Mouse (Mus musculus): ENCODE results near the gene Prkca.

Gene Prkca

GRCm38 (mm10) chr11:108072606-108073243, 271.0 kb downstream of the Prkca start:
- in situ Hi-C loops (cut with MboI, MseI): no loop called here

DNA sequence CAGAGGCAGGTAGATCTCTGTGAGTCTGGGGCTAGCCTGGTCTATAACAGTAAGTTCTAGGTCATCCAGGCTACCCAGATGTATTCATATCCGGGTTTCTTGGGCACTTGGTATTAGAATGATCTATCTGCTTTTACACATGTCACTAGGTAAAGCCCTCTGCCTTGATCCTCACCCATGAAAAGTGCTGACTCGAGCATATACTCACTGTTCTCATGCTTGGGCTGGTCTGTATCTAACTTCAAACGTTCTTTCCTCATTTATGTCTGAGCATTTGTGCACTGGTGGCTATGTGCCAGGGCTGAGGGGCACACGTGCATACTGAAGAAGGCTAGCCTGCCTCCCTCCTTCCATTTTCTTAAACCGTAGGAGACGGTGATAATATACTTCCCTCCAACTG, 272.5 kb downstream of the Prkca start:
- in situ Hi-C loops (cut with MboI, MseI): no loop called here

GRCm38 (mm10) chr11:108070038-108070437, 273.7 kb downstream of the Prkca start:
- in situ Hi-C loops (cut with MboI, MseI): no loop called here

GRCm38 (mm10) chr11:108068430-108068829, 275.3 kb downstream of the Prkca start:
- in situ Hi-C loops (cut with MboI, MseI): no loop called here

DNA sequence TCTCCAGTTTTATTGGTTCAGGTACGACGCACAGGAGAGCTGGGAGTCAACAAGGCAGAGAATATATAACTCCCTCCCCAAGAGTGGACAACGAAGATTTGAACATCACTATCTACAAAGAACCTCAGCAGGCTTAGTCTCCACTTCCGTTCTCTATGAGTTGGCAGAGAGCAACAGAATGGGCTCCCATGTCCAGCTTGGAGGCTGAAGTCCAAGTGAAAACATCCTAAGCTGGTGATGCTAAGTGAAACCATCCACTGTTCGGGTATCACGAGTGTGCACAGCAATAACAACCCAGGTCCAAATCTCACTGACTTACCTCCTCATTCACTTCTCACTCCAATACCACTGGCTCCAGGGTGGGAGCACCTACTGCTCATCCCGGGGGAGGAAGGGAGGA, 276.6 kb downstream of the Prkca start:
- in situ Hi-C loops (cut with MboI, MseI): no loop called here

DNA sequence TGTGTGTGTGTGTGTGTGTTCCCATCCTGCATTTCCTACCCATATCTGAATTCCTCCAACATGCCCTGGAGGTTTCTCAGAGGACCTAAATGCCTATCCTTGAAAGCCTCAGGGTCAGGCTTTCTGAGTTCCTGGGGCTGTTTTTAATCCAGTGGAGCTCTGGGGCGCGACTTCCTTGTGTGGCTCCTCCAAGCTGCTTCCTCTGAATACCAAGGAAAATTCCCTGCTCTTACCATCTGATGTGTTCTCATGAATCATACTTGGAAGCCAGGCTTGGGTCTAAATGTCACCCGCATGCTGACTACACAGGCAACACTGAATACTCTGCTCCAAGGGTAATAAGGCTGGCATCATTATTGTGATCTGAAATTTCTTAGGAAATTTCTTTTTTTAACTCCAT, 279.3 kb downstream of the Prkca start:
- in situ Hi-C loops (cut with MboI, MseI): no loop called here

- in situ Hi-C loops (cut with MboI, MseI): no loop called here
These were observed 280.6 kb downstream of the Prkca start for GRCm38 (mm10) chr11:108063096-108063495.

GRCm38 (mm10) chr11:108061571-108062479, 281.9 kb downstream of the Prkca start:
- in situ Hi-C loops (cut with MboI, MseI): no loop called here

GRCm38 (mm10) chr11:108057138-108057537, 286.6 kb downstream of the Prkca start:
- in situ Hi-C loops (cut with MboI, MseI): no loop called here

- in situ Hi-C loops (cut with MboI, MseI): no loop called here
These were observed 289.1 kb downstream of the Prkca start for GRCm38 (mm10) chr11:108054647-108055046.

DNA sequence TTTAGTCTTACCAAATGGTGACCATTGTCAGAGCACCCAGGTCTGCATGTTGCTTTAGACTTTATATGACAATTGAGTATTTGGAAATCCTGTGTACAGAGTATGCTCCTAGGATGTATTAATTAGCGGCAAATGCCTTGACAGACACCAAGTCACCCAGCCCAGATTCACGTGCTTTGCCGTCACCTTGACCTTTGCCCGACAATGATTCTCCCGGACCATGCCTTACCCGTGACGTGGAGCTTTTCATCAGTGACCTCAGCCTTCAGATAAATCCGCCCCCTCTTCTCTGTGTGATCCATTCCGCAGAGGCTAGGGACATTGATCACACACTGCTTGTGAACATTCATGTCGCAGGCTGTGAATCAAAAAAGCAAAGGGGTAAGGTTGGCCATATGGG, 290.0 kb downstream of the Prkca start:
- in situ Hi-C loops (cut with MboI, MseI): no loop called here

GRCm38 (mm10) chr11:108041669-108042068, 302.1 kb downstream of the Prkca start:
- in situ Hi-C loops (cut with MboI, MseI): no loop called here

GRCm38 (mm10) chr11:108040823-108041222, 302.9 kb downstream of the Prkca start:
- in situ Hi-C loops (cut with MboI, MseI): no loop called here

DNA sequence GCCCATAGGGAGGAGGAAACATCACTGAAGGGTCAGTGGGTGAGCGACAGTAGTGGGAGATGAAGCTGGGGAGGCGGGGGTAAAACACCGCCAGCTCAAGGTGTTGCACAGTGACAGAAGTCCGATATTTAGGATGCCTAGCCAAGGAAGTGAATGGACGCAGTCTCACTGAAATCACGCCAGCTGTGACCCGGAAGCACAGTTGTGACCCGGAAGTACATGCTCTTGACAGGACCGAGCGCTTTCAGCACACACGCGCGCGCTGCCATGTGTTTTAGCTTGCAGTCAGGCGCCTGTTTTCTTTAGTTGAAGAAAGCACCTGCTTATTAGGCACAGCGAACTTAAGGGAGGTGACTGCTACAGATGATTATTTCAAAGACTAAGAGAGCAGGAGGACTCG, 304.0 kb downstream of the Prkca start:
- in situ Hi-C loops (cut with MboI, MseI): loop anchor here (10.0 kb wide), 1 partner anchor 335 kb away; no protein-coding TSS in a partner anchor

- in situ Hi-C loops (cut with MboI, MseI): loop anchor here (10.0 kb wide), 1 partner anchor 336 kb away; no protein-coding TSS in a partner anchor
These were observed 304.7 kb downstream of the Prkca start for GRCm38 (mm10) chr11:108038989-108039388.

DNA sequence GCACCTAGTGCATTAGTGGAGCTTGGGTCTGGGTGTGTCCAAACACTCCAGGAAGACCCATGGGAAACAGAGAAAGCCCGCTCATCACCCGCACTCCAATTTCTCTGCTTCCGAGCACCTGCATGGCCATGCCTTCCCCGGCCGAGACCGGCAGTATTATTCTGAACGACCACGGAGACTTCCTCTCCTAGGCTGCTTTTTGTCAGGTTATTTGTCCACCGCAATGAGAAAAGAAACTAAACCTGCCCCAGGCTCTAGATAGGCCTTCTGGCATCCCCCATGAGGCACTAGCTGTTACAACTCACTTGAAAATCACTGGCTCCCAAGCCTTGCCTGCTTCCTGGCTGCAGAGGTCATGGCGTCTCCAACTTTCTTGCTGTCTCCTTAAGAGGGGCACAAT, 307.4 kb downstream of the Prkca start:
- in situ Hi-C loops (cut with MboI, MseI): loop anchor here (10.0 kb wide), 1 partner anchor 338 kb away; no protein-coding TSS in a partner anchor

GRCm38 (mm10) chr11:108035761-108036160, 308.0 kb downstream of the Prkca start:
- in situ Hi-C loops (cut with MboI, MseI): loop anchor here (10.0 kb wide), 1 partner anchor 339 kb away; no protein-coding TSS in a partner anchor

- in situ Hi-C loops (cut with MboI, MseI): loop anchor here (10.0 kb wide), 1 partner anchor 340 kb away; no protein-coding TSS in a partner anchor
These were observed 309.4 kb downstream of the Prkca start for GRCm38 (mm10) chr11:108034376-108034775.

DNA sequence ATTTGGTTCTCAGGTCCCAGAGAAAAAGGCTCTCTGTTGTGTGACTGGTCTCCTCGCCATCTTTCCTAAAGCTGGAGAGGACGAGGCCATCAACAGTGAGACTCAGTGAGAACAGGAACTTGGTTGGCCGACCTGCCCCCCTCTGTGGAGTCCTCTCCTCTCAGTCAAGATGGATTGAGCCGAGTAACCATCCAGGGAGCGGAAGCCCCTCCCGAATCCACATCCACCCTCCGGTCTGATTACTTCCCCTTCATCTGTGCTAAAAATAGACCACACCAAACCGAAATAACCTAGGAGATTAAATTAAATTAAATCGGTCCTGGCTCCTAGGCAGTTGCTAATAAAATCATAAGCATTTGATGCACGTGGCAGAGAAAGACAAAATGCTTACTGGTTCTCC, 311.2 kb downstream of the Prkca start:
- in situ Hi-C loops (cut with MboI, MseI): loop anchor here (10.0 kb wide), 1 partner anchor 342 kb away; no protein-coding TSS in a partner anchor

- in situ Hi-C loops (cut with MboI, MseI): loop anchor here (10.0 kb wide), 1 partner anchor 344 kb away; no protein-coding TSS in a partner anchor
These were observed 312.6 kb downstream of the Prkca start for GRCm38 (mm10) chr11:108030956-108031604.

- in situ Hi-C loops (cut with MboI, MseI): loop anchor here (5.0 to 10.0 kb wide), 2 partner anchors 93 to 385 kb away; no protein-coding TSS in a partner anchor
These were observed 314.4 kb downstream of the Prkca start for GRCm38 (mm10) chr11:108029321-108029720.

GRCm38 (mm10) chr11:108028398-108028797, 315.3 kb downstream of the Prkca start:
- in situ Hi-C loops (cut with MboI, MseI): loop anchor here (5.0 to 10.0 kb wide), 2 partner anchors 94 to 386 kb away; no protein-coding TSS in a partner anchor
